Mouse (Mus musculus): Measurements from ENCODE around the gene Shf.

The Shf gene

GRCm38 (mm10) chr2:122302574-122303241 is 66.3 kb downstream of the Shf start:
- DNase-seq (ENCODE audit: low read depth, low spot score) = peak; percentile 90

- no peak for DNase-seq (ENCODE audit: low read depth, low spot score)
Observed at GRCm38 (mm10) chr2:122301921-122302573, 66.9 kb downstream of the Shf start.

GRCm38 (mm10) chr2:122301081-122301920 is 67.7 kb downstream of the Shf start:
- DNase-seq (ENCODE audit: low read depth, low spot score) = peak; percentile 31

GRCm38 (mm10) chr2:122300656-122301020 is 68.3 kb downstream of the Shf start:
- DNase-seq (ENCODE audit: low read depth, low spot score) = no peak

GRCm38 (mm10) chr2:122299911-122300655 is 68.9 kb downstream of the Shf start:
- no peak for DNase-seq (ENCODE audit: low read depth, low spot score)
